Mouse (Mus musculus) cerebellum, postnatal 4 days (tissue): ENCODE measurements around the gene Nme2.

Experiments
- DNase-seq, 2 experiments: peaks; one replicate each; pipeline ENCODE4 v3.0.0; 2022; ENCODE audit warnings: low spot score in 2 of 2, mixed read lengths in 1 of 2

Nme2 gene

DNA sequence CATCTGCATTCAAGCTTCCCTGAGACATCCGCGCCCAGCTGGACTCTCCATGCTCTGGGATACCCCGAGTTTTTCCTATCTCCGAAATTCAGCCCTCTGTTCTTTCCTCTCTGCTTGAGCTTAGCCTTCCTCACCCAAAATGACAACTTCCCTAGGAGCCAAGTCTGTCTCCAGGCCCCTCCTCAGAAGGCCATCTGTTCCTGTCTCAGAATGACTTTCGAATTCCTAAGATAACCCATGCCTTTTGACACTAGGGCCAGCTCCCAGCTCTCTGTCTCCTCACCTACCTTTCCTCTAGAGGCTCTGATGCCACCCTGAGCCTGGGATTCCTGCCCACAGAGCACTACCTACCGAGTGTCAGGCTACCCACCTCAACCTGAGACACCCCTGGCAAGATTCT, at the start of gene Nme2:
TSS of gene Nme2 (minus strand) at position 101 of the 400 bp plus-strand sequence.
- DNase-seq = no peak

- DNase-seq = no peak
These were observed 47.3 kb upstream of the Nme2 start for GRCm38 (mm10) chr11:94003346-94003745.

DNA sequence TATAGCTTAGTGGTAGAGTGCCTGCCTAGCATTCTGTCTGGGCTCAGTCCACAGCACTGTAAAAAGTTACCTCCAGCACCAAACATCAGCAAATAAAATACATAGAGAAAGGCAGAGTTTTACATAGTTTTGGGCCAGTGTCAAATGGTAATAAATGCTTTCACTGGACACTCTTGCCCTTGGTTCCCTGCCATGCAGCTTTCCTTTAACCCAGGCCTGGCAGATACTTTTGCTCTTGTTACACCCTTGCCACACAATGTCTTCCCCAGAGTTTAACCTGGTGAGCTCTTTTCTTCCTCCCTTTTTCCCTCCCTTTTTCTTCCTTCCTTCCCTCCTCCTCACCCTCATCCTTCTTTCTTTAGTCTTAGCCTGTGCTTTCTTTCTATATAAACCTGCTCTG, 43.2 kb upstream of the Nme2 start:
- no peak for DNase-seq

GRCm38 (mm10) chr11:93997141-93997775, 41.2 kb upstream of the Nme2 start:
- no peak for DNase-seq

GRCm38 (mm10) chr11:93996306-93997140, 40.5 kb upstream of the Nme2 start:
- DNase-seq = peak in 1 of 2 experiments; percentile 36

GRCm38 (mm10) chr11:93995720-93996305, 39.8 kb upstream of the Nme2 start, which contains the start of gene Spag9:
Gene Spag9 (plus strand): TSS chr11:93996091.
- DNase-seq = peak; percentile 87 to 95

DNA sequence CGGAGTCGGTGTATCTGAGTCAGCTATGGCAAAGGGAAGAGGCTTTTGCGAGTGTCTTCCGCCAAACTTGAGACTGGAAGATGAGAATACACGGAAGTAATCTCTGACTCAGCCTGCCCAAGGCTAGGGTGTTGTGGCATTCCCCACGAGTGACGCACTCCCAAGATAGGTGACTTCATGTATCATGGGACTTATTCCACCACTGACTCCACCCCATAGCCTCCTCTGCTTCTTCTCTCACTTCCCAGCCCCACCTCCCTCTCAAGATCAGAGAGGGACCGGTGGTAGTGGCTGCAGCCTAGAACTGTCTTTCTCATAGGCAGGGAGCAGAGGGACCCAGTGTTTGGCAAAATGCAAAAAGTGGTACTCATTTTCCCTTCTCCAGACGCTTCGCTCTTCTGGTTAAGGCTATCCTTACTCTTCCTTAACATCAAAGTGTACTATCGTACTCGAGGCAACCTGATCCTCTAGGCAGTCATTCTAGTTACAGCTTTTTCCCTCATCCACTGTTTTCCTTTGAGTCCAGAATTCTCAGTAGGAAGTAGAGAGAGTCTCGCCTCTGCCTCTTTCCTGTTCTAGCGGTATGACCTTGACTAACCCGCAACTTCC, 39.2 kb upstream of the Nme2 start:
- DNase-seq = peak in 1 of 2 experiments; percentile 37

DNA sequence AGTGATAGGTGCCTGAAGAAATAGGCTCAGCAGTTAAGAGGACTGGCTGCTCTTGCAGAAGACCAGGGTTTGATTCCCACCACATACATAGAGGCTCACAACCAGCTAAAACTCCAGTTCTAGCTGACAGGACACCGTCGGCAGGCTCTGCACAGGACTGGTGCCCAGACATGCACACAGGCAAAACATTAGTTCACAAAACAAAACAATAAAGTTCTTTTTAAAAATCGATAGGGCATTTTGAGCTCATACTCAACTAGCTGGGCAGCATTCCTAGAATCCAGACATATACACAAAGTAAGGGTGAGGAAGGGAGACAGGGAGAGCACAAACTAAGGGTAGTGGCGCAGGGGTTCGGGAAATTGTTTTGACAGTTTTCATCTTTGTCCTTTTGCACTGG, 38.5 kb upstream of the Nme2 start:
- no peak for DNase-seq

GRCm38 (mm10) chr11:93988328-93989062, 32.4 kb upstream of the Nme2 start:
- DNase-seq = no peak

GRCm38 (mm10) chr11:93987625-93988327, 31.7 kb upstream of the Nme2 start:
- no peak for DNase-seq

GRCm38 (mm10) chr11:93987026-93987425, 31.0 kb upstream of the Nme2 start:
- DNase-seq = no peak

GRCm38 (mm10) chr11:93986298-93986697, 30.2 kb upstream of the Nme2 start:
- DNase-seq = no peak

- no peak for DNase-seq
These were observed 29.2 kb upstream of the Nme2 start for GRCm38 (mm10) chr11:93985265-93985664.

GRCm38 (mm10) chr11:93984619-93985018, 28.6 kb upstream of the Nme2 start:
- no peak for DNase-seq

DNA sequence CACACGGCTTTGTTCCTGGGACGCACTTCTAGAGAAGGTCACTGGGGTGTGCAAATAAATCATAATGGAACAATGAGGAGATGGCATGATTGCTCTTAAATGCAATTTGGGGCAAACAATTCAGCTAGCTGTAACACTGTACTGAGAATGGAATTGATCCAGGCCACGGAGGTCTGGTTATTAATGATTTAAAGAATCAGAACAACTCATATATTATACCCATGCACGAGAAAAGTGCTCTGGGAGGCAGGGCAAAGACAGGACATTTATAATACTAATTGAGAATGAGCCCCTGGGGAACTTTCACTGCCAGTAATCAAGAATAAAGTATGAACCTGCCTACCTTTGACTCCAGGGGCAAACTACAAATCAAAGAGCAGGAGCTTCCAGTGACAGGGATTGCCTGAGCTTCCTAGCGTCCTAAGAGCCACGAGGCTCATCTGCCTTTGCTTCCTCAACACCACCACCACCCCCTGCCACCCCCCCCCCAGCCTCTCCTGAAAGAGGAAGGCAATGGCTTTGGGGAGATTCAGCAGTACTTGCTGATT, 23.5 kb upstream of the Nme2 start:
- DNase-seq = no peak

GRCm38 (mm10) chr11:93972951-93973350, 16.9 kb upstream of the Nme2 start:
- no peak for DNase-seq

DNA sequence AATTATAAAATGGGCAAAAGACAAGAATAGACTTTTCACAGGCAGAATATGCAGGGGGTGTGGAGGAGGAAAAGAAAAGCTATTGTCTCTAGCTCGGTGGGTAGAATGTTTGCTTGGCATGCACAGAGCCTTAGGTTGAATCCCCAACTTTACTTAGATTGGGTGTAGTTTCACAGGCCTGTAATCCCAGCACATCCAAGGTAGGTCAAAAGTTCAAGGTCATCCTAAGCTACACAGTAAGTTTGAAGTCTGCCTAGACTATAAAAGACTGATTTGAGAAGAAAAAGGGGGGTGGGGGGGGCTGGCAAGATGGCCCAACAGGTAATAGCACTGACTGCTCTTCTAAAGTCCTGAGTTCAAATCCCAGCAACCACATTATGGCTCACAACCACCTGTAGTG, 13.7 kb upstream of the Nme2 start:
- no peak for DNase-seq

DNA sequence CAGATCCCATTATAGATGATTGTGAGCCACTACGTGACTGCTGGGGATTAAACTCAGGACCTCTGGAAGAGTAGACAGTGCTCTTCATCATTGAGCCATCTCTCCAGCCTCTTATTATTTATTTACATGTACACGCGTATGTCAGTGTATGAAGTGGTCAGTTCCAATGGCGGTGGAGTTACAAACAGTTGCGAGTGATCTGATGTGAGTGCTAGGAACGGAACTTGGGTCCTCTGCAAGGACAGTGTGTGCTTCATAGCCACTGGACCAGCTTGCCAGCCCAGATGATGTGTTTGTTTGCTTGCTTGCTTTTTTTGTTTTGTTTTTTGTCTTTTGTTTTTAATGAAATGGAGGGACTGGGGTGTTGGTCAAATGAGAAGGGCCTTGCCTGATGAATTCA, 13.1 kb upstream of the Nme2 start:
- no peak for DNase-seq

GRCm38 (mm10) chr11:93968848-93969128, 12.7 kb upstream of the Nme2 start:
- no peak for DNase-seq

GRCm38 (mm10) chr11:93968005-93968847, 12.2 kb upstream of the Nme2 start, which contains the start of the genes Gm20390 and Nme1:
Gene Gm20390 (minus strand): TSS chr11:93968293.
Gene Nme1 (minus strand): TSS chr11:93968521.
- DNase-seq = peak; percentile 98
